Mouse (Mus musculus) midbrain, embryonic 11.5 days (tissue): ENCODE data around the gene Arl15. TPM values are rescaled to one million over a fixed set of nuclear protein-coding genes. Genes with fewer than 3 reads are reported as not detected.
A peak's percentile ranks its signal among the peaks of the same experiment; 100 is the strongest.

ENCODE experiments used
- ATAC-seq: fragments of 200-750 bp; cut with Nextera tagmentation; 2 replicates; pipeline ENCODE4 v1.8.0; 2017; ENCODE audit warnings: moderate TSS enrichment, moderate library complexity; ENCODE audit not compliant: low FRiP score
- DNase-seq: peaks from one replicate; pipeline ENCODE4 v3.0.0; 2015; ENCODE audit warnings: low spot score; ENCODE audit errors: missing footprints
- H3K27ac ChIP-seq: fragments of 300-500 bp; sonication (generic); 2 replicates; pipeline ENCODE4 v1.5.1; 2014; ENCODE audit warnings: low read depth, low read length
- H3K27me3 ChIP-seq: fragments of 300-500 bp; sonication (generic); 2 replicates; pipeline ENCODE4 v1.6.1; 2014; ENCODE audit warnings: mild to moderate bottlenecking, low read length, moderate library complexity, mixed read lengths; ENCODE audit not compliant: control insufficient read depth, insufficient read depth
- H3K36me3 ChIP-seq: fragments of 300-500 bp; sonication (generic); 2 replicates; pipeline ENCODE4 v1.6.1; 2014; ENCODE audit warnings: mild to moderate bottlenecking, low read length, moderate library complexity, mixed read lengths; ENCODE audit not compliant: control insufficient read depth, insufficient read depth
- H3K4me1 ChIP-seq: fragments of 300-500 bp; sonication (generic); 2 replicates; pipeline ENCODE4 v1.6.1; 2014; ENCODE audit warnings: low read length; ENCODE audit not compliant: control insufficient read depth, insufficient read depth
- H3K4me2 ChIP-seq: fragments of 300-500 bp; sonication (generic); 2 replicates; pipeline ENCODE4 v1.6.1; 2014; ENCODE audit warnings: mild to moderate bottlenecking, moderate library complexity
- H3K4me3 ChIP-seq: fragments of 300-500 bp; sonication (generic); 2 replicates; pipeline ENCODE4 v1.5.1; 2014; ENCODE audit warnings: low read depth, low read length
- H3K9ac ChIP-seq: fragments of 300-500 bp; sonication (generic); 2 replicates; pipeline ENCODE4 v1.6.1; 2014; ENCODE audit warnings: low read length
- H3K9me3 ChIP-seq: fragments of 300-500 bp; sonication (generic); 2 replicates; pipeline ENCODE4 v1.6.1; 2016; ENCODE audit warnings: low read length; ENCODE audit not compliant: control insufficient read depth
- WGBS: fragments of 180-500 bp; shearing (Covaris S2); extraction: QIAGEN DNeasy Blood & Tissue Kit; methylation state at CpG from one replicate; pipeline ENCODE4 v1.1.7; 2014; 5-methylcytosine and 5-hydroxymethylcytosine counted together
- polyA plus RNA-seq: library from polyadenylated mRNA; unstranded; fragments of >200 nt; fragmentation: Nextera tagmentation; extraction: Ambion mirVana; gene quantifications from 2 replicates; pipeline ENCODE4 v1.2.1, GENCODE M21; 2014

Arl15 gene
- polyA plus RNA-seq, 1 experiment from 2014 or later = 13.6 TPM

- H3K4me2 ChIP-seq = no peak overlapping the region
- H3K27me3 ChIP-seq = no peaks in the 10 kb centered on the region
- H3K9me3 ChIP-seq = no peaks in the 10 kb centered on the region
- H3K4me3 ChIP-seq = no peak overlapping the region
- no peaks in the 10 kb centered on the region for H3K4me1 ChIP-seq
- no peak overlapping the region for H3K27ac ChIP-seq
- WGBS = 72% methylated on average over 6 of the region's 6 CpGs
- no peak overlapping the region for H3K9ac ChIP-seq
- DNase-seq (no peak), ATAC-seq (no peak)
- H3K36me3 ChIP-seq = no peaks in the 10 kb centered on the region
These were observed 395.1 kb downstream of the Arl15 start for GRCm38 (mm10) chr13:114189441-114189840.

GRCm38 (mm10) chr13:114190898-114191297 lies 396.6 kb downstream of the Arl15 start:
- no peaks in the 10 kb centered on the region for H3K9me3 ChIP-seq
- H3K27ac ChIP-seq = no peak overlapping the region
- 92% methylated on average over 10 of the region's 10 CpGs for WGBS
- H3K4me1 ChIP-seq = no peaks in the 10 kb centered on the region
- no peaks in the 10 kb centered on the region for H3K36me3 ChIP-seq
- DNase-seq = no peak
- H3K9ac ChIP-seq = no peak overlapping the region
- no peak for ATAC-seq
- no peak overlapping the region for H3K4me3 ChIP-seq
- H3K27me3 ChIP-seq = no peaks in the 10 kb centered on the region
- no peak overlapping the region for H3K4me2 ChIP-seq

- H3K9me3 ChIP-seq = no peaks in the 10 kb centered on the region
- no peak overlapping the region for H3K9ac ChIP-seq
- no peaks in the 10 kb centered on the region for H3K4me1 ChIP-seq
- H3K27me3 ChIP-seq = no peaks in the 10 kb centered on the region
- no peaks in the 10 kb centered on the region for H3K36me3 ChIP-seq
- 85% methylated on average over 10 of the region's 10 CpGs for WGBS
- H3K4me2 ChIP-seq = no peak overlapping the region
- DNase-seq (peak; percentile 64), ATAC-seq (no peak)
- H3K4me3 ChIP-seq = no peak overlapping the region
- no peak overlapping the region for H3K27ac ChIP-seq
These were observed 404.0 kb downstream of the Arl15 start for GRCm38 (mm10) chr13:114198252-114198799.

GRCm38 (mm10) chr13:114199746-114200145 lies 405.4 kb downstream of the Arl15 start:
- H3K9me3 ChIP-seq = no peaks in the 10 kb centered on the region
- DNase-seq = no peak
- no peaks in the 10 kb centered on the region for H3K27me3 ChIP-seq
- 96% methylated on average over 6 of the region's 6 CpGs for whole genome bisulfite sequencing
- ATAC-seq = no peak
- no peaks in the 10 kb centered on the region for H3K4me1 ChIP-seq
- H3K4me3 ChIP-seq = no peak overlapping the region
- H3K9ac ChIP-seq = no peak overlapping the region
- no peak overlapping the region for H3K4me2 ChIP-seq
- H3K36me3 ChIP-seq = no peaks in the 10 kb centered on the region
- H3K27ac ChIP-seq = no peak overlapping the region

GRCm38 (mm10) chr13:114200545-114200944 lies 406.2 kb downstream of the Arl15 start:
- ATAC-seq = no peak
- H3K4me3 ChIP-seq = no peak overlapping the region
- 91% methylated on average over 7 of the region's 7 CpGs for WGBS

GRCm38 (mm10) chr13:114202806-114203570 lies 408.7 kb downstream of the Arl15 start:
- H3K36me3 ChIP-seq = no peaks in the 10 kb centered on the region
- WGBS = 88% methylated on average over 15 of the region's 15 CpGs
- ATAC-seq = no peak
- no peaks in the 10 kb centered on the region for H3K9me3 ChIP-seq
- no peak overlapping the region for H3K4me3 ChIP-seq
- DNase-seq = no peak
- H3K4me2 ChIP-seq = no peak overlapping the region
- H3K9ac ChIP-seq = no peak overlapping the region
- no peaks in the 10 kb centered on the region for H3K27me3 ChIP-seq
- H3K27ac ChIP-seq = no peak overlapping the region
- no peaks in the 10 kb centered on the region for H3K4me1 ChIP-seq

More at GRCm38 (mm10) chr13:114200545-114200944, 406.2 kb downstream of the Arl15 start:
- Histone ChIP-seq H3K27ac (no peak overlapping the region), H3K4me1 (no peaks in the 10 kb centered on the region), H3K9me3 (no peaks in the 10 kb centered on the region), H3K4me2 (no peak overlapping the region), H3K9ac (no peak overlapping the region), H3K36me3 (no peaks in the 10 kb centered on the region), H3K27me3 (no peaks in the 10 kb centered on the region)
- DNase-seq = no peak

Other genes with a start within 250 kb of the Arl15 start
- gene Snx18, start 175.9 kb upstream of the Arl15 start, polyA plus RNA-seq = 18.1 and 20.1 TPM in 2 replicates
- gene Hspb3, start 130.8 kb upstream of the Arl15 start, polyA plus RNA-seq = not detected in 2 replicates